Mouse (Mus musculus) lung, embryonic 14.5 days (tissue): ENCODE results near the gene Otud7b. TPM values are rescaled to one million over a fixed set of nuclear protein-coding genes. Genes with fewer than 3 reads are reported as not detected.

Experiments
- ATAC-seq: fragments of 200-750 bp; cut with Nextera tagmentation; 2 replicates; pipeline ENCODE4 v1.8.0; 2017; ENCODE audit warnings: mild to moderate bottlenecking, moderate TSS enrichment, moderate library complexity; ENCODE audit not compliant: insufficient read depth
- DNase-seq: peaks from one replicate; pipeline ENCODE4 v3.0.0-alpha.2; 2015
- H3K27ac ChIP-seq: fragments of 300-500 bp; sonication (generic); 2 replicates; pipeline ENCODE4 v1.5.1; 2014; ENCODE audit warnings: low read depth, mild to moderate bottlenecking, moderate library complexity
- H3K27me3 ChIP-seq: fragments of 300-500 bp; sonication (generic); 2 replicates; pipeline ENCODE4 v1.6.1; 2014; ENCODE audit warnings: low read length, control low read depth; ENCODE audit not compliant: insufficient read depth
- H3K36me3 ChIP-seq: fragments of 300-500 bp; sonication (generic); 2 replicates; pipeline ENCODE4 v1.6.1; 2014; ENCODE audit warnings: control low read depth; ENCODE audit not compliant: insufficient read depth
- H3K4me1 ChIP-seq: fragments of 300-500 bp; sonication (generic); 2 replicates; pipeline ENCODE4 v1.6.1; 2014; ENCODE audit warnings: antibody characterized with exemption, control low read depth; ENCODE audit not compliant: insufficient read depth
- H3K4me2 ChIP-seq: fragments of 300-500 bp; sonication (generic); 2 replicates; pipeline ENCODE4 v1.6.1; 2014; ENCODE audit warnings: mild to moderate bottlenecking
- H3K4me3 ChIP-seq: fragments of 300-500 bp; sonication (generic); 2 replicates; pipeline ENCODE4 v1.5.1; 2014; ENCODE audit warnings: low read depth, low read length
- H3K9ac ChIP-seq: fragments of 300-500 bp; sonication (generic); 2 replicates; pipeline ENCODE4 v1.6.1; 2014
- H3K9me3 ChIP-seq: fragments of 300-500 bp; sonication (generic); 2 replicates; pipeline ENCODE4 v1.6.1; 2016; ENCODE audit warnings: low read depth, low read length, control low read depth
- CTCF ChIP-seq: IDR thresholded peaks from 2 replicates; pipeline ENCODE4 v1.5.1; 2016; ENCODE audit warnings: antibody characterized with exemption, low read depth
- WGBS: fragments of 180-500 bp; shearing (Covaris S2); extraction: QIAGEN DNeasy Blood & Tissue Kit; methylation state at CpG from one replicate; pipeline ENCODE4 v1.1.7; 2014; 5-methylcytosine and 5-hydroxymethylcytosine counted together
- polyA plus RNA-seq: library from polyadenylated mRNA; unstranded; fragments of >200 nt; fragmentation: Nextera tagmentation; extraction: Ambion mirVana; gene quantifications from 2 replicates; pipeline ENCODE4 v1.2.1, GENCODE M21; 2014

Gene Otud7b
- polyA plus RNA-seq, 1 experiment from 2014 or later: 18.9 TPM

GRCm38 (mm10) chr3:96199731-96200130 lies 95.4 kb downstream of the Otud7b start:
- TF ChIP-seq CTCF: no peak

GRCm38 (mm10) chr3:96207819-96208218 lies 103.5 kb downstream of the Otud7b start:
- H3K4me3 ChIP-seq: no peak overlapping the region
- 0 out of 2 replicates have a peak, but pooled peaks cover 3% of the 10 kb centered on the region for H3K27me3 ChIP-seq
- no peak overlapping the region for H3K4me2 ChIP-seq
- H3K27ac ChIP-seq: no peak overlapping the region
- no peak overlapping the region for H3K9ac ChIP-seq
- no peaks in the 10 kb centered on the region for H3K9me3 ChIP-seq
- H3K36me3 ChIP-seq: no peaks in the 10 kb centered on the region
- WGBS: 67% methylated on average over 3 of the region's 3 CpGs
- TF ChIP-seq CTCF: 0 out of 2 replicates have a peak, but pooled peaks have one; percentile 9
- H3K4me1 ChIP-seq: no peaks in the 10 kb centered on the region
- no peak for DNase-seq
- ATAC-seq: no peak

More at GRCm38 (mm10) chr3:96199731-96200130, 95.4 kb downstream of the Otud7b start:
- Histone ChIP-seq H3K36me3 (0 out of 2 replicates have a peak, but pooled peaks cover 4% of the 10 kb centered on the region), H3K27ac (no peak overlapping the region), H3K27me3 (no peaks in the 10 kb centered on the region), H3K4me1 (peaks cover 10% of the 10 kb centered on the region; the same call in 1 of the 2 replicates), H3K4me2 (no peak overlapping the region), H3K9ac (no peak overlapping the region), H3K4me3 (no peak overlapping the region), H3K9me3 (no peaks in the 10 kb centered on the region)
- ATAC-seq: no peak
- 24% methylated on average over 2 of the region's 2 CpGs for WGBS
- DNase-seq: no peak

GRCm38 (mm10) chr3:96209242-96209641 lies 104.9 kb downstream of the Otud7b start:
- 21% methylated on average over 15 of the region's 15 CpGs for WGBS
- DNase-seq: peak; percentile 28
- H3K9ac ChIP-seq: no peak overlapping the region
- TF ChIP-seq CTCF: peak; percentile 37
- 0 out of 2 replicates have a peak, but pooled peaks cover 3% of the 10 kb centered on the region for H3K27me3 ChIP-seq
- no peaks in the 10 kb centered on the region for H3K36me3 ChIP-seq
- no peak overlapping the region for H3K4me2 ChIP-seq
- ATAC-seq: no peak
- no peak overlapping the region for H3K27ac ChIP-seq
- H3K4me1 ChIP-seq: no peaks in the 10 kb centered on the region
- no peaks in the 10 kb centered on the region for H3K9me3 ChIP-seq
- no peak overlapping the region for H3K4me3 ChIP-seq

Other genes with a start within 250 kb of the Otud7b start
- gene Prpf3, start 248.6 kb upstream of the Otud7b start, polyA plus RNA-seq: 53.7 and 63.7 TPM in 2 replicates
- 312 and 328 TPM in 2 replicates for gene Mrps21, start 233.0 kb upstream of the Otud7b start, polyA plus RNA-seq
- 5.3 and 6.4 TPM in 2 replicates for gene Ciart, start 222.3 kb upstream of the Otud7b start, polyA plus RNA-seq
- gene BC028528, start 212.5 kb upstream of the Otud7b start, polyA plus RNA-seq: 51.4 and 55.4 TPM in 2 replicates
- gene Aph1a, start 210.6 kb upstream of the Otud7b start, polyA plus RNA-seq: 44.5 and 47.9 TPM in 2 replicates
- 10.4 and 12.5 TPM in 2 replicates for gene Car14, start 199.8 kb upstream of the Otud7b start, polyA plus RNA-seq
- gene Anp32e, start 175.3 kb upstream of the Otud7b start, polyA plus RNA-seq: 80.5 and 84.0 TPM in 2 replicates
- gene Plekho1, start 108.5 kb upstream of the Otud7b start, polyA plus RNA-seq: 36.7 and 37.0 TPM in 2 replicates
- gene Vps45, start 46.1 kb upstream of the Otud7b start, polyA plus RNA-seq: 18.6 and 19.7 TPM in 2 replicates
- 13.0 and 16.6 TPM in 2 replicates for gene Mtmr11, start 57.5 kb downstream of the Otud7b start, polyA plus RNA-seq
- 196 and 210 TPM in 2 replicates for gene Sf3b4, start 67.8 kb downstream of the Otud7b start, polyA plus RNA-seq
- 3.6 and 5.8 TPM in 2 replicates for gene Sv2a, start 76.6 kb downstream of the Otud7b start, polyA plus RNA-seq
- gene Bola1, start 115.2 kb downstream of the Otud7b start, polyA plus RNA-seq: 57.6 and 68.0 TPM in 2 replicates
- gene Hist2h2ab, start 115.3 kb downstream of the Otud7b start, polyA plus RNA-seq: not detected in 2 replicates
- 10.8 and 11.9 TPM in 2 replicates for gene Hist2h2ac, start 116.4 kb downstream of the Otud7b start, polyA plus RNA-seq
- gene Hist2h2be, start 116.6 kb downstream of the Otud7b start, polyA plus RNA-seq: 5.9 and 6.4 TPM in 2 replicates
- gene Hist2h3c2, start 134.6 kb downstream of the Otud7b start, polyA plus RNA-seq: 11.5 and 14.4 TPM in 2 replicates
- 49.7 and 55.6 TPM in 2 replicates for gene Hist2h2aa2, start 135.7 kb downstream of the Otud7b start, polyA plus RNA-seq
- gene Hist2h2aa1, start 141.0 kb downstream of the Otud7b start, polyA plus RNA-seq: 13.0 and 15.7 TPM in 2 replicates
- gene Hist2h3c1, start 142.2 kb downstream of the Otud7b start, polyA plus RNA-seq: 0.30 and 2.3 TPM in 2 replicates
- gene Hist2h4, start 158.8 kb downstream of the Otud7b start, polyA plus RNA-seq: 11.3 and 16.6 TPM in 2 replicates
- 100 and 111 TPM in 2 replicates for gene Hist2h3b, start 164.1 kb downstream of the Otud7b start, polyA plus RNA-seq
- gene Hist2h2bb, start 165.2 kb downstream of the Otud7b start, polyA plus RNA-seq: 23.2 and 26.7 TPM in 2 replicates
- 3.3 and 3.9 TPM in 2 replicates for gene Fcgr1, start 189.4 kb downstream of the Otud7b start, polyA plus RNA-seq